Mouse (Mus musculus) thymus, adult 2 months (tissue): Measurements from ENCODE around the gene Ndst2.

Experiments used
- CTCF ChIP-seq: fragments of 200-500 bp; IDR thresholded peaks from 2 replicates; pipeline ENCODE4 v1.5.1; 2012; ENCODE audit warnings: mild to moderate bottlenecking, control low read depth, low read length, moderate library complexity, borderline replicate concordance; ENCODE audit not compliant: control insufficient read depth, poor library complexity, insufficient read depth; ENCODE audit errors: extremely low read depth
- POLR2A ChIP-seq: fragments of 200-500 bp; IDR thresholded peaks from 2 replicates; pipeline ENCODE4 v1.6.1; 2012; ENCODE audit warnings: mild to moderate bottlenecking, low read length, control low read depth, moderate library complexity; ENCODE audit not compliant: control insufficient read depth, poor library complexity, insufficient read depth; ENCODE audit errors: extremely low read depth

DNA sequence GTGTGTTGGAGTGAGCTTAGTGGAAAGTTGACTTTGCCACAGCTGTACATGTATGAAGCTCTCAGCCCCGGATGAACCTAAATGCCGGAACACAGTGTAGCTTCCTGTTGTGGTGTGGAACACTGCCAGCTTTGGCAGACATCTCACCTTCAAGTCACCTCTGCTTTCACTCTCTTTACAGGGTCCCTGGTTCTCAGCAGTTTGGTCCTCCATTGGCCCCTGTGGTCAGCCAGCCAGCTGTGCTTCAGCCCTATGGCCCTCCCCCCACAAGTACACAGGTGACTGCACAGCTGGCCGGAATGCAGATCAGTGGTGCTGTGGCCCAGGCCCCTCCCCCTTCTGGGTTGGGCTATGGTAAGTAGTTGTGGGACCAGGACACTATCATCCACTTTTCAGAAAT, 51.9 kb downstream of the Ndst2 start:
- TF ChIP-seq CTCF (no peak), POLR2A (no peak)
